Mouse (Mus musculus): ENCODE measurements around the gene Rasgef1c. TPM values are rescaled to one million over a fixed set of nuclear protein-coding genes. Genes with fewer than 3 reads are reported as not detected.

The Rasgef1c gene
- polyA plus RNA-seq, 2 experiments, result not detected

GRCm38 (mm10) chr11:49883394-49883793, 18.2 kb upstream of the Rasgef1c start:
- H3K27me3 ChIP-seq (ENCODE audit: control insufficient read depth, insufficient read depth, low read length), result no peaks in the 10 kb centered on the region
- no peak overlapping the region for H3K4me3 ChIP-seq (ENCODE audit: insufficient read depth in 1 of 2, low read depth in 2 of 2, low read length in 2 of 2)
- TF ChIP-seq EP300 (IDR thresholded peaks at IDR 0.05; ENCODE audit: low read depth) (no peak), CTCF (IDR thresholded peaks at IDR 0.05; ENCODE audit: low read depth) (no peak)
- no peak overlapping the region for H3K9ac ChIP-seq (replicated peaks)
- ATAC-seq (ENCODE audit: insufficient read depth) (no peak), DNase-seq (ENCODE audit: low read depth in 3 of 3, low spot score in 3 of 3) (no peak)
- H3K36me3 ChIP-seq (replicated peaks; ENCODE audit: control insufficient read depth, insufficient read depth, low read depth), result peaks cover 15% of the 10 kb centered on the region
- H3K4me2 ChIP-seq (ENCODE audit: low read depth), result no peak overlapping the region
- no peaks in the 10 kb centered on the region for H3K9me3 ChIP-seq (ENCODE audit: control insufficient read depth, low read length)
- no peak overlapping the region for H3K27ac ChIP-seq
- 76% methylated on average over 3 of the region's 3 CpGs for WGBS (ENCODE audit: insufficient replicate concordance)
- no peaks in the 10 kb centered on the region for H3K4me1 ChIP-seq (replicated peaks; ENCODE audit: control insufficient read depth in 2 of 2, insufficient read depth in 2 of 2, low read length in 1 of 2)

GRCm38 (mm10) chr11:49888469-49888868, 13.2 kb upstream of the Rasgef1c start:
- Histone ChIP-seq H3K4me3 (ENCODE audit: insufficient read depth in 1 of 2, low read depth in 2 of 2, low read length in 2 of 2) (no peak overlapping the region), H3K27me3 (ENCODE audit: control insufficient read depth, insufficient read depth, low read length) (no peaks in the 10 kb centered on the region), H3K9ac (replicated peaks) (no peak overlapping the region), H3K27ac (no peak overlapping the region), H3K4me2 (ENCODE audit: low read depth) (no peak overlapping the region), H3K36me3 (replicated peaks; ENCODE audit: control insufficient read depth, insufficient read depth, low read depth) (peaks cover under 1% of the 10 kb centered on the region; the same call in 1 of the 2 replicates), H3K9me3 (ENCODE audit: control insufficient read depth, low read length) (no peaks in the 10 kb centered on the region), H3K4me1 (replicated peaks; ENCODE audit: control insufficient read depth in 2 of 2, insufficient read depth in 2 of 2, low read length in 1 of 2) (peaks cover 0 to 5% of the 10 kb centered on the region in 2 experiments; a peak in 1 of 4 replicates)
- 64% methylated on average over 5 of the region's 5 CpGs for WGBS (ENCODE audit: insufficient replicate concordance)
- ATAC-seq (ENCODE audit: insufficient read depth) (no peak), DNase-seq (ENCODE audit: low read depth in 3 of 3, low spot score in 3 of 3) (no peak)
- 0 out of 2 replicates have a peak, but pooled peaks have one; percentile 6 for TF ChIP-seq CTCF (IDR thresholded peaks at IDR 0.05; ENCODE audit: low read depth)
- no peak for TF ChIP-seq EP300 (IDR thresholded peaks at IDR 0.05; ENCODE audit: low read depth)

- WGBS (ENCODE audit: insufficient replicate concordance), result 45% methylated on average over 5 of the region's 5 CpGs
- H3K27ac ChIP-seq, result no peak overlapping the region
- no peaks in the 10 kb centered on the region for H3K9me3 ChIP-seq (ENCODE audit: control insufficient read depth, low read length)
- peaks cover 0 to 5% of the 10 kb centered on the region in 2 experiments; a peak in 1 of 4 replicates for H3K4me1 ChIP-seq (replicated peaks; ENCODE audit: control insufficient read depth in 2 of 2, insufficient read depth in 2 of 2, low read length in 1 of 2)
- no peak overlapping the region for H3K4me3 ChIP-seq (ENCODE audit: insufficient read depth in 1 of 2, low read depth in 2 of 2, low read length in 2 of 2)
- peaks cover 2% of the 10 kb centered on the region; the same call in 1 of the 2 replicates for H3K27me3 ChIP-seq (ENCODE audit: control insufficient read depth, insufficient read depth, low read length)
- ATAC-seq (ENCODE audit: insufficient read depth), result no peak
- H3K4me2 ChIP-seq (ENCODE audit: low read depth), result no peak overlapping the region
- no peak for DNase-seq (ENCODE audit: low read depth in 3 of 3, low spot score in 3 of 3)
- H3K9ac ChIP-seq (replicated peaks), result no peak overlapping the region
- TF ChIP-seq CTCF (IDR thresholded peaks at IDR 0.05; ENCODE audit: low read depth) (no peak), EP300 (IDR thresholded peaks at IDR 0.05; ENCODE audit: low read depth) (peak; percentile 53)
- no peaks in the 10 kb centered on the region for H3K36me3 ChIP-seq (replicated peaks; ENCODE audit: control insufficient read depth, insufficient read depth, low read depth)
Observed at GRCm38 (mm10) chr11:49891993-49892392, 9.6 kb upstream of the Rasgef1c start.

- no peaks in the 10 kb centered on the region for H3K36me3 ChIP-seq (replicated peaks; ENCODE audit: control insufficient read depth, insufficient read depth, low read depth)
- H3K27ac ChIP-seq, result no peak overlapping the region
- no peaks in the 10 kb centered on the region for H3K9me3 ChIP-seq (ENCODE audit: control insufficient read depth, low read length)
- no peak for TF ChIP-seq CTCF (IDR thresholded peaks at IDR 0.05; ENCODE audit: low read depth)
- 69% methylated on average over 11 of the region's 11 CpGs for WGBS (ENCODE audit: insufficient replicate concordance)
- H3K9ac ChIP-seq (replicated peaks), result no peak overlapping the region
- H3K27me3 ChIP-seq (ENCODE audit: control insufficient read depth, insufficient read depth, low read length), result peaks cover 2% of the 10 kb centered on the region
- peaks cover 0 to 5% of the 10 kb centered on the region in 2 experiments; a peak in 1 of 4 replicates for H3K4me1 ChIP-seq (replicated peaks; ENCODE audit: control insufficient read depth in 2 of 2, insufficient read depth in 2 of 2, low read length in 1 of 2)
- no peak overlapping the region for H3K4me2 ChIP-seq (ENCODE audit: low read depth)
- H3K4me3 ChIP-seq (ENCODE audit: insufficient read depth in 1 of 2, low read depth in 2 of 2, low read length in 2 of 2), result no peak overlapping the region
- ATAC-seq (ENCODE audit: insufficient read depth), result no peak
- DNase-seq (ENCODE audit: low read depth in 3 of 3, low spot score in 3 of 3), result no peak
Observed at GRCm38 (mm10) chr11:49893806-49894205, 7.8 kb upstream of the Rasgef1c start.

- Histone ChIP-seq H3K4me2 (ENCODE audit: low read depth) (no peak overlapping the region), H3K4me3 (ENCODE audit: insufficient read depth in 1 of 2, low read depth in 2 of 2, low read length in 2 of 2) (no peak overlapping the region), H3K27me3 (ENCODE audit: control insufficient read depth, insufficient read depth, low read length) (peaks cover 14% of the 10 kb centered on the region), H3K9ac (replicated peaks) (no peak overlapping the region), H3K4me1 (replicated peaks; ENCODE audit: control insufficient read depth in 2 of 2, insufficient read depth in 2 of 2, low read length in 1 of 2) (peaks cover 0 to 5% of the 10 kb centered on the region in 2 experiments; a peak in 1 of 4 replicates), H3K36me3 (replicated peaks; ENCODE audit: control insufficient read depth, insufficient read depth, low read depth) (no peaks in the 10 kb centered on the region), H3K27ac (no peak overlapping the region), H3K9me3 (ENCODE audit: control insufficient read depth, low read length) (no peaks in the 10 kb centered on the region)
- no peak for DNase-seq (ENCODE audit: low read depth in 3 of 3, low spot score in 3 of 3)
- ATAC-seq (ENCODE audit: insufficient read depth), result no peak
- WGBS (ENCODE audit: insufficient replicate concordance), result 12% methylated on average over 6 of the region's 6 CpGs
- TF ChIP-seq CTCF (IDR thresholded peaks at IDR 0.05; ENCODE audit: low read depth), result no peak
- no peak for TF ChIP-seq EP300 (IDR thresholded peaks at IDR 0.05; ENCODE audit: low read depth)
Observed at GRCm38 (mm10) chr11:49895966-49896590, 5.6 kb upstream of the Rasgef1c start.

All from liver, embryonic 14.5 days (tissue).